Mouse (Mus musculus) liver, postnatal 0 days (tissue): Measurements from ENCODE around the gene Plekhm3.

Source experiments
- CTCF ChIP-seq: sonication (generic); IDR thresholded peaks from 2 replicates; pipeline ENCODE4 v1.5.1; 2016; ENCODE audit warnings: antibody characterized with exemption, low read depth
- EP300 ChIP-seq: IDR thresholded peaks from 2 replicates; pipeline ENCODE4 v1.6.1; 2016; ENCODE audit warnings: antibody characterized with exemption, low read depth, mild to moderate bottlenecking

GRCm38 (mm10) chr1:64978321-64978799 is 21.7 kb upstream of the Plekhm3 start:
- TF ChIP-seq EP300: no peak
- TF ChIP-seq CTCF: no peak
